Mouse (Mus musculus) CD4-positive, CD25-positive, alpha-beta regulatory T cell, adult 2 months (primary cell): ENCODE measurements around the gene Mtif3.

ENCODE experiments used
- DNase-seq: peaks from one replicate; pipeline ENCODE4 v3.0.0-alpha.2; 2012; ENCODE audit warnings: low read depth, low spot score

The Mtif3 gene

DNA sequence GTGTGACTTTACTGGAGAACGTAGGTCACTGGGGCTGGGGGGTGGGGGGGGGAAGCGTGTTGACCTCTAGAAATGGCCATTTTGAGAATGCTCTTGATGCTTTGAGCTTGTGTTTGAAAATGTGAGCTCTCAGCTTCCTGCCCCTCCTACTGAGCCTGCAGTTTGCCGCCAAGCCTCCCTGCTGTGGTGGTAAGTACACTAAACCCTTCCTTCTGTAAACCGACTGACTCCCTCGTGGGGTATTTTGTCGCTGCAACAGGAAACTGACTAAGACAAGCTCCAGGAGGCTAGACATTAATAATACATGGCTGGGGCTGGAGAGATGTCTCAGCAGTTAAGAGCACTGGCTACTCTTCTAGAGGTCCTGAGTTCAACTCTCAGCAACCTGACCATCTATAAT, 46.8 kb downstream of the Mtif3 start:
- DNase-seq = no peak

DNA sequence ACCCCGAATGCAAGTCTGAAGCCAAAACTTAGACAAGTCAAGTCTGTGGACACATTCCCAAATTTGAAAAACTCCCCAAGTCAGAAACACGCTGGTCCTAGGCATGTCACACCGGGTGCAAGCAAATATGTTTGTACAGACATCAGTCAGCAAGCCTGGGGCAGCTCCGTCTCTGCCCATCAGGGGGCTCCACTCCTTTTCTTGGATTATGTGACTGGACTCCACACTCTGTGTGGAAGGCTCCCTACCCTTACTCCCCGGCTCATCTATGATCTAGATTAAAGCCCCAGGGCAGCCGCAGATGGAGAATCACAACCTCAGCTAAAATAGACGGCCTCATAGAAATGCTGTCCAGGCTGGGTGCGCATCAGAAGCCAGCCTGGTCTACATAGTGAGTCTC, 47.3 kb downstream of the Mtif3 start:
- no peak for DNase-seq

DNA sequence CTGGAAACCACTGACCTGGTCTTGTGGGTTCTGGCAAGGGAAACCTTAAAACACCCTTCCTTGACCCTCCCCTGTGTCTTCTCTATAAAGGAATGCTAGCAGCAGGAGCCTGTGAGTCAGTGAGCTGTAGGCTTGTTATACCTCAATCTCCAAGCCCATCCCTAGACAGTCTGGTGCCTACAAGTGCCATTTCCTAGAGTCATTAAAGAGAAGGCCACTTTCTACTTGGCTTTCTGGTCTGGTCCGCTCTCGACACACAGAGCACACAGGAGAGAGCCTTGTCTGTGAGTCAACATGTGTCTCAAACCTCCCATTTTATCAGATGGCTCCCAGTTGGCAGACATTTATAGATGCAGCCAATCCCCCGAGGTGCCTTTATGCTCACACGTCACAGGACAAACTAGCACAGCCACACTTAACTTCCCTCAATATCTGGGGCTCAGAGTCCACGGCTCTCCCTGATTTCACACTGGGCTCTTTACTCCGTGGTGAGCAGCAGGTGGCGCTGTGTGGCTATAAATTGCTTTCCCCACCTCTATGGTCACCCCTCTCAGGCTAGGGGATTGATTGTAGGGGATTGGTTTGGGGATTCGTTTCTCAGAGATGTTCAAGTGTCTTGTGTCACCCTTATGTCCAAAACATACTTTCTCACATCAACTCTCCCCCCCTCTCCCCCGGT, 49.4 kb downstream of the Mtif3 start:
- peak; percentile 72 for DNase-seq

DNA sequence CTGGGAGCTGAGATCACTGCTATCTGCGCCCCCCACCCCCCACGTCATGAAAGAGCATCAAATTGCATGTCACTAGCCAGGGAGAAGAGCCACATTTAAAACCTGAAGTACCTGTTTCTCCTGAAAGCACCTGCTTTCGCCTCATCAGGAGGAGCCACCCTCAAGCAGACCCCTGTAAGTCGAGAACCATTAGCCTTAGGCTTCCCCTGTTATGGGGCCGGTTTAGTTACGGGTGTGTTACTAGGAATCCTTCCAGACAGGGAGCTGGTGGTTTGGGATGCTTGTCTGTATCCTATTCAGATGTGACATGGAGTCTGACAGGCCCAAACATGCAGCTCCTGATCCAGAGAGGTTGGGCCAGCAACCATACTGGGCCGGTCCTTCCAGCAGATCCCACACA, 50.2 kb downstream of the Mtif3 start:
- DNase-seq = no peak

DNA sequence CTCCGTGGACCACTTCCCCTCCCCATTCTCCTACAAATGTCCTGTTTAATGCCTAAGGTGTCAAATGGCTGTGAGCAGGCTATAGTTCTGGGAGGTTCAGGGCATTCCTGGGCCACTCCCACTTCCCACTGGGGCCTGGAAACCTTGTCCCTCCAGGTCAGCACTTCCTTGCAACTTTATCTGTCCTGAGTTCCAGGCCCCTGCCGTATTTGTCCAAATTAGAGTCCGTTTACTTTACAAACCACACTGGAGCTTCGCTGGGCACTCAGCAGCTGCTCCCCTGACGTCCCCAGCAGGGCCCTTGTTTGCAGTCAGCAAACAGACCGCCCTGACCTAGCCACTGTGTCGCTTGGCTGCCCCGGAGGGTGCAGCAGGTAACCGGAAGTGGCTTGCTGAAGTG, 51.4 kb downstream of the Mtif3 start:
- no peak for DNase-seq

DNA sequence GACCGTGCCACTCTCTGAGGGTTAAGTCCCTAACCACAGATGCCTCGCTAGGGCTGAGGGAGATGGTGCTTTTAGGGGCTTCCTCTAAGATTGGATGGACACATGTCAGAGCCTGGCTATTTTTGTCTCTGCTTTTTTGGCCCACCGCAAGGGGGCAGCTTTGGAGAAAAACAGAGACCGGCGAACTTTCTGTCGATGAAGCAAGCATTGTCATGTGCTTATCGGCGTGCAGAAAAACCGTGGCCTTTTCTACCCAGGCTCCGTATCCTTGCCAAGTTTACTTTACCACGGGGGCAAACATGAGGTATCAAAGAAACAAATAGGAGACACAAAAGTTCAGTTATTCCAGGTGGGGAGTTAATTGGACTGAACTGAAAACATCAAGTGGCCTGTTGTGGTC, 55.0 kb downstream of the Mtif3 start:
- DNase-seq = no peak

DNA sequence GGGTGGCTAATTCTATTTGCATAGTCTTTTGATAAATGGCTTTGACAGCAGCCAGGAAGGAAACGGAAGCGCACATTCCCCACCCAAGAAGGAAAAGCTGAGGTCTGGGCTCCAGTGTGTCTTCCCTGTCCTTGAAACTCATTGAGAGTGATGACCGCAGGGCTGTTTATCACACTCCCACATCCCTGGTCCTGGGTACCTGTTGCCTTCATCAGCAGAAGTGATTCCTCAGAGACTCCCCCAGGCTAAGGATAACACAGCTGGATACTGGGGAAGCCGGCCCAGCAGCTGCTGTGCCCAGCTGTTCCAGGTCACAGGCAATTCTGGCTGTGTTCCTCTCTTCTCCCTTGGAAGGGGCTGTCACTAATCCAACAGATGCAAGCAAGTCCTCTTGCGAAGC, 56.1 kb downstream of the Mtif3 start:
- no peak for DNase-seq

DNA sequence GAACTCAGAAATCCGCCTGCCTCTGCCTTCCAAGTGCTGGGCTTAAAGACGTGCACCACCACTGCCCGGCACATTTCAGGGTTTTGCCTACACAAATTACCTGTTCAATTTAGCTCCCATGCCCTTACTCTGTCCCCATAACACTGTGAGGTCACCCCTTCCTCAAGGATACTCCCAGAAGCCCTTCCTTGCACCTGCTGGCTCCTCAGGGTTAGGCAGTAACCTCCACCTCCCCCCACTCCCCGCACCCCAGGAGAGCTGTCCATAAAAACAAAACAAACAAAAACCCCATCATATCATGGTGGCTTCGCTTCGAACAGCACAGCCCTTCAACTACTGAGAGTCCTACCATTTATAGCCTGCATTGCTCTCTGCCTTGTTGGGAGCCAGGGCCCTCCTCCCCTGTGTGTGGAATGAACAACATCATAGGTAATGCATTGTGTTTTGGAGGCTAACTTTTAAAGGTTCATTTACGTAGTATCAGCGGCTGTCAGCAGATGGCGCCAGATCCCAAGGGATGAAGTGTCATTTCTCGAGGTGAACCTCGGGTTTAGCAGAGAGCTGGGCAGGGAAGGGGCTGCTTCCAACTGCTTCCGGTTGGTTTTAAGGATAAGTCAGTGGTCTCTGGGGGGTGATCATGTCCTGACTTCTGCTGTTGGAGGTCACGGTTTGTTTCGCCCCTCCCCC, 58.0 kb downstream of the Mtif3 start:
- peak; percentile 85 for DNase-seq

DNA sequence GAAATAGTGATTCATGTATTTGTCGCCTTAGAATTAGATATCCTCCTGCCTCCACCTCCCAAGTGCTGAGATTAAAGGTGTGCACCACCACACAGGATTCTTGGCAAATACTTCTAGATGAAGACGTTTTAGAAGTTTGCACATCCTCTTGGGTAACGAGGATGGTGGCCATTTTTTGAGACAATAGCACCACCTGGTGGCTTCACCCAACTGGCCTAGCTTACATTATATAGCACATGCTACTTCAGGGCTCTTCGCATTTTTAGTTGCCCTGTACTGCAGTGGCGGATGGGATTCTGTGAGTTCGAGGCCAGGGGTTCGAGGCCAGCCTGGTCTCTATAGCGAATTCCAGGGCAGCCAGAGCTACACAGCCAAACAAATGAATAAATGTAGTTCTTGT, 59.2 kb downstream of the Mtif3 start:
- DNase-seq = peak; percentile 90
